Mouse (Mus musculus): Measurements from ENCODE around the gene Zfp180. TPM values are rescaled to one million over a fixed set of nuclear protein-coding genes. Genes with fewer than 3 reads are reported as not detected.
A peak's percentile ranks its signal among the peaks of the same experiment; 100 is the strongest.

The Zfp180 gene
- polyA plus RNA-seq, 1 experiment from 2014 or later: 16.7 TPM

DNA sequence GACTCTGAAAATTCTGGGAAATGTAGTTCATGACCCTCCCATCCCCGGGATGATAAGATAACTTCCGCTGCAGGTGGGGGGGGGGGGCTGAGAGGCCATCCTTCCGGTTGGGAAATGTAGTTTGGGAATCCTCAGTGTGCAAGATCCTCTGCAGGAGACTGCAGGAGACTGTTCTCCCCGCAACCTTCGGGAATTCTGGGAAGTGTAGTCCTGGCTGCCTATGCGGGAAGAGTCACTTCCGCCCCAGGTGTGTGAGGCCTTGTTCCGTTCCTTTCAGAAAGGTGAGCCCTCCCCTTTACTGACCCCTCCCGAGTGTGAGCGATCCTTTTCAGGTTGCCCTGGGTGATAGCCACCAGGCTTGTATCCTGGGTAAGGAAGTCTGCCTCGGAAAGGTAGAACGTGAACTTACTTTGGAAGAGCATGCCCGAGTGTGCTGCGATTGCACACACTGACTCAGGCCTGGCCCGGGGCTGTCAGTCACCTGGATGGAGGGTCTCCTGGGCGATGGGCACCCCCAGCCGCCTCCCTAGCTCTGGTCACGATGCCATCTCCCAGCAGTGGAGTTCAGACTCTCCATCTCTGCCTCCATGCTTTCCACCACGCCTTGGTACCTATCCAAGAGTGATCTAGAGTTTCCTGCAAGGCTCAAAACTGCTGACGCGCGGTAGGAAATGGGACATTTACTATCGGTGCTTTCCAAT lies 30.6 kb downstream of the Zfp180 start, which contains the start of gene Zfp112:
TSS of gene Zfp112 (plus strand) at position 159 of the 701 bp plus-strand sequence.
- peak; percentile 95 for ATAC-seq (ENCODE audit: insufficient read depth, low FRiP score, low read depth)
- peak within 1 kb of the TSS; percentile 38 for H3K9ac ChIP-seq
- H3K4me3 ChIP-seq (replicated peaks): peak within 1 kb of the TSS; percentile 65
- peaks cover 17% of the 10 kb centered on the region for H3K36me3 ChIP-seq
- H3K27ac ChIP-seq: peak within 1 kb of the TSS; percentile 83
- peaks cover 5% of the 10 kb centered on the region; the same call in 1 of the 2 replicates for H3K4me1 ChIP-seq
- under 1% methylated on average over 23 of the region's 23 CpGs for WGBS
- H3K27me3 ChIP-seq (replicated peaks): no peaks in the 10 kb centered on the region
- peaks cover 7% of the 10 kb centered on the region; the same call in 1 of the 2 replicates for H3K9me3 ChIP-seq
- peak within 1 kb of the TSS; percentile 72 for H3K4me2 ChIP-seq

DNA sequence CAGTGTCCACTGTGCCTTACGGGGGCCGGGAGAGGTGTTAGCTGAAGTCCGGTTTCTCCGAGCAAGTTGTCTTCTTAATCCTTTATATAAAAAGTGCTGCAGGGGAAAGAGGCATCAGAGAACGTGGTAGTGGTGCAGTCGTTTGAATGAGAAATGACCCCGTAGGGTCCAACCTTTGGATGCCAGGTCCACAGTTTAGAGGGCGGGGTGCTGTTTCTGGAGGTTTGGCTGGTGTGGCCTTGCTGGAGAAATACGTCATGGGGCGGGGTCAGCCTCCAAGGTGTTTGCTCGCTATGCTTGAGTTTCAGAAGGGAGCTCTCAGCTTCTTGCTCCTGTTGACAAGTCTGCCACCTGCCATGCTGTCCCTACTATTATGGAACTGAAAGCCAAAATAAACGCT lies 31.3 kb downstream of the Zfp180 start:
- peak overlapping the region; percentile 65 for H3K4me3 ChIP-seq (replicated peaks)
- peak overlapping the region; percentile 72 for H3K4me2 ChIP-seq
- peaks cover 5% of the 10 kb centered on the region; the same call in 1 of the 2 replicates for H3K4me1 ChIP-seq
- no peaks in the 10 kb centered on the region for H3K27me3 ChIP-seq (replicated peaks)
- H3K27ac ChIP-seq: peak overlapping the region; percentile 80
- peaks cover 11% of the 10 kb centered on the region for H3K36me3 ChIP-seq
- peak; percentile 69 for ATAC-seq (ENCODE audit: insufficient read depth, low FRiP score, low read depth)
- peak overlapping the region; percentile 38 for H3K9ac ChIP-seq
- H3K9me3 ChIP-seq: peaks cover 2% of the 10 kb centered on the region; the same call in 1 of the 2 replicates
- 14% methylated on average over 12 of the region's 12 CpGs for WGBS

- WGBS: 66% methylated on average over 4 of the region's 4 CpGs
- no peak for ATAC-seq (ENCODE audit: insufficient read depth, low FRiP score, low read depth)
- peaks cover 5% of the 10 kb centered on the region; the same call in 1 of the 2 replicates for H3K4me1 ChIP-seq
- no peak overlapping the region for H3K4me2 ChIP-seq
- H3K4me3 ChIP-seq (replicated peaks): no peak overlapping the region
- H3K36me3 ChIP-seq: no peaks in the 10 kb centered on the region
- H3K9ac ChIP-seq: no peak overlapping the region
- H3K27me3 ChIP-seq (replicated peaks): no peaks in the 10 kb centered on the region
- H3K27ac ChIP-seq: no peak overlapping the region
- H3K9me3 ChIP-seq: no peaks in the 10 kb centered on the region
Measured at GRCm38 (mm10) chr7:24116655-24117054, 34.9 kb downstream of the Zfp180 start.

- no peak for ATAC-seq (ENCODE audit: insufficient read depth, low FRiP score, low read depth)
- Histone ChIP-seq H3K4me1 (peaks cover 7% of the 10 kb centered on the region; the same call in 1 of the 2 replicates), H3K4me2 (peak overlapping the region; percentile 61), H3K4me3 (replicated peaks) (peak overlapping the region; percentile 74), H3K9me3 (no peaks in the 10 kb centered on the region), H3K9ac (peak overlapping the region; percentile 32; the same call in 1 of the 2 replicates), H3K27ac (no peak overlapping the region), H3K27me3 (replicated peaks) (no peaks in the 10 kb centered on the region), H3K36me3 (peaks cover 13% of the 10 kb centered on the region)
- WGBS: 19% methylated on average over 6 of the region's 6 CpGs
Measured at GRCm38 (mm10) chr7:24133425-24133995, 51.8 kb downstream of the Zfp180 start.

- no peaks in the 10 kb centered on the region for H3K9me3 ChIP-seq
- 3% methylated on average over 32 of the region's 32 CpGs for WGBS
- ATAC-seq (ENCODE audit: insufficient read depth, low FRiP score, low read depth): peak; percentile 94
- H3K27me3 ChIP-seq (replicated peaks): no peaks in the 10 kb centered on the region
- peaks cover 7% of the 10 kb centered on the region; the same call in 1 of the 2 replicates for H3K4me1 ChIP-seq
- no peak within 1 kb of the TSS for H3K27ac ChIP-seq
- peaks cover 16% of the 10 kb centered on the region for H3K36me3 ChIP-seq
- H3K4me3 ChIP-seq (replicated peaks): peak within 1 kb of the TSS; percentile 74
- H3K4me2 ChIP-seq: peak within 1 kb of the TSS; percentile 61
- peak within 1 kb of the TSS; percentile 70 for H3K9ac ChIP-seq
Measured at GRCm38 (mm10) chr7:24133996-24134828, 52.5 kb downstream of the Zfp180 start, which contains the start of gene Zfp235. Gene Zfp235, plus strand, starts transcription at chr7:24134169.

GRCm38 (mm10) chr7:24142566-24142965 lies 60.8 kb downstream of the Zfp180 start:
- Histone ChIP-seq H3K9me3 (no peaks in the 10 kb centered on the region), H3K27me3 (replicated peaks) (no peaks in the 10 kb centered on the region), H3K27ac (no peak overlapping the region), H3K9ac (no peak overlapping the region), H3K4me2 (no peak overlapping the region), H3K4me3 (replicated peaks) (no peak overlapping the region), H3K36me3 (peaks cover 30% of the 10 kb centered on the region), H3K4me1 (no peaks in the 10 kb centered on the region)
- WGBS: 87% methylated on average over 6 of the region's 6 CpGs
- no peak for ATAC-seq (ENCODE audit: insufficient read depth, low FRiP score, low read depth)

GRCm38 (mm10) chr7:24153272-24153671 lies 71.5 kb downstream of the Zfp180 start:
- Histone ChIP-seq H3K4me1 (no peaks in the 10 kb centered on the region), H3K27me3 (replicated peaks) (no peaks in the 10 kb centered on the region), H3K4me3 (replicated peaks) (no peak overlapping the region), H3K9ac (no peak overlapping the region), H3K9me3 (no peaks in the 10 kb centered on the region; the same call in 1 of the 2 replicates), H3K27ac (no peak overlapping the region), H3K4me2 (no peak overlapping the region), H3K36me3 (no peaks in the 10 kb centered on the region)
- WGBS: 13% methylated on average over 1 of the region's 1 CpGs
- ATAC-seq (ENCODE audit: insufficient read depth, low FRiP score, low read depth): no peak

Other genes with a start within 250 kb of the Zfp180 start
- not detected in 2 replicates for gene Vmn1r176, start 244.6 kb upstream of the Zfp180 start, polyA plus RNA-seq (2015; fragmentation: Nextera tagmentation; extraction: Ambion mirVana)
- not detected in 2 replicates for gene Vmn1r177, start 215.5 kb upstream of the Zfp180 start, polyA plus RNA-seq (2015; fragmentation: Nextera tagmentation; extraction: Ambion mirVana)
- gene Vmn1r178, start 189.9 kb upstream of the Zfp180 start, polyA plus RNA-seq (2015; fragmentation: Nextera tagmentation; extraction: Ambion mirVana): not detected in 2 replicates
- not detected in 2 replicates for gene Vmn1r179, start 154.9 kb upstream of the Zfp180 start, polyA plus RNA-seq (2015; fragmentation: Nextera tagmentation; extraction: Ambion mirVana)
- not detected in 2 replicates for gene Vmn1r180, start 131.3 kb upstream of the Zfp180 start, polyA plus RNA-seq (2015; fragmentation: Nextera tagmentation; extraction: Ambion mirVana)
- gene Vmn1r181, start 107.3 kb upstream of the Zfp180 start, polyA plus RNA-seq (2015; fragmentation: Nextera tagmentation; extraction: Ambion mirVana): not detected in 2 replicates
- gene V1rd19, start 80.2 kb upstream of the Zfp180 start, polyA plus RNA-seq (2015; fragmentation: Nextera tagmentation; extraction: Ambion mirVana): not detected in 2 replicates
- gene Vmn1r183, start 28.7 kb upstream of the Zfp180 start, polyA plus RNA-seq (2015; fragmentation: Nextera tagmentation; extraction: Ambion mirVana): not detected in 2 replicates
- gene Zfp112, start 30.4 kb downstream of the Zfp180 start, polyA plus RNA-seq (2015; fragmentation: Nextera tagmentation; extraction: Ambion mirVana): 6.8 and 7.4 TPM in 2 replicates
- 13.5 and 14.0 TPM in 2 replicates for gene Zfp235, start 52.2 kb downstream of the Zfp180 start, polyA plus RNA-seq (2015; fragmentation: Nextera tagmentation; extraction: Ambion mirVana)
- gene Zfp114, start 93.1 kb downstream of the Zfp180 start, polyA plus RNA-seq (2015; fragmentation: Nextera tagmentation; extraction: Ambion mirVana): 5.5 and 6.3 TPM in 2 replicates
- 8.5 and 9.2 TPM in 2 replicates for gene Zfp111, start 129.5 kb downstream of the Zfp180 start, polyA plus RNA-seq (2015; fragmentation: Nextera tagmentation; extraction: Ambion mirVana)
- gene Zfp109, start 155.6 kb downstream of the Zfp180 start, polyA plus RNA-seq (2015; fragmentation: Nextera tagmentation; extraction: Ambion mirVana): 5.1 and 5.6 TPM in 2 replicates
- 3.5 and 4.3 TPM in 2 replicates for gene Zfp108, start 172.9 kb downstream of the Zfp180 start, polyA plus RNA-seq (2015; fragmentation: Nextera tagmentation; extraction: Ambion mirVana)
- 7.2 and 7.4 TPM in 2 replicates for gene Zfp93, start 188.5 kb downstream of the Zfp180 start, polyA plus RNA-seq (2015; fragmentation: Nextera tagmentation; extraction: Ambion mirVana)
- gene Zfp61, start 219.3 kb downstream of the Zfp180 start, polyA plus RNA-seq (2015; fragmentation: Nextera tagmentation; extraction: Ambion mirVana): 29.6 and 31.3 TPM in 2 replicates
- 9.3 and 11.1 TPM in 2 replicates for gene Zfp94, start 234.7 kb downstream of the Zfp180 start, polyA plus RNA-seq (2015; fragmentation: Nextera tagmentation; extraction: Ambion mirVana)